Mouse (Mus musculus): Measurements from ENCODE around the gene Hbb-bh1.

- TF ChIP-seq CTCF (conservative IDR thresholded peaks at IDR 0.05; ENCODE audit: insufficient read depth, insufficient read length, low read depth, low read length) (no peak), POLR2A (IDR thresholded peaks at IDR 0.05; ENCODE audit: low read depth, low read length) (no peak)
These were observed 29.2 kb downstream of the Hbb-bh1 start, which contains the start of gene Hbb-bt for GRCm38 (mm10) chr7:103813766-103814165.
